Mouse (Mus musculus) erythroid progenitor cell, adult 5-6 weeks (primary cell): ENCODE data around the gene Myrf. TPM values are rescaled to one million over a fixed set of nuclear protein-coding genes. Genes with fewer than 3 reads are reported as not detected.

Source experiments
- ATAC-seq: replicated peaks from 2 replicates; pipeline ENCODE4 v1.8.0; 2016; ENCODE audit warnings: moderate number of reproducible peaks, mild to moderate bottlenecking, moderate TSS enrichment, inconsistent platforms; ENCODE audit not compliant: poor library complexity, low FRiP score, severe bottlenecking
- total RNA-seq, 2 experiments: library from RNA; stranded (forward) in 1 of 2; stranded (reverse) in 1 of 2; fragments of 150-400 nt in 1 of 2; fragments of 186-747, 209-891 nt in 1 of 2; gene quantifications; 2 replicates each; pipeline versions ENCODE4 v1.2.3 to v1.2.4; 2015 to 2017; ENCODE audit warnings: low replicate concordance in 2 of 2

The Myrf gene
- total RNA-seq (2015; ENCODE audit: low replicate concordance): not detected in 2 replicates
- total RNA-seq (2017; ENCODE audit: low replicate concordance): not detected in 2 replicates

DNA sequence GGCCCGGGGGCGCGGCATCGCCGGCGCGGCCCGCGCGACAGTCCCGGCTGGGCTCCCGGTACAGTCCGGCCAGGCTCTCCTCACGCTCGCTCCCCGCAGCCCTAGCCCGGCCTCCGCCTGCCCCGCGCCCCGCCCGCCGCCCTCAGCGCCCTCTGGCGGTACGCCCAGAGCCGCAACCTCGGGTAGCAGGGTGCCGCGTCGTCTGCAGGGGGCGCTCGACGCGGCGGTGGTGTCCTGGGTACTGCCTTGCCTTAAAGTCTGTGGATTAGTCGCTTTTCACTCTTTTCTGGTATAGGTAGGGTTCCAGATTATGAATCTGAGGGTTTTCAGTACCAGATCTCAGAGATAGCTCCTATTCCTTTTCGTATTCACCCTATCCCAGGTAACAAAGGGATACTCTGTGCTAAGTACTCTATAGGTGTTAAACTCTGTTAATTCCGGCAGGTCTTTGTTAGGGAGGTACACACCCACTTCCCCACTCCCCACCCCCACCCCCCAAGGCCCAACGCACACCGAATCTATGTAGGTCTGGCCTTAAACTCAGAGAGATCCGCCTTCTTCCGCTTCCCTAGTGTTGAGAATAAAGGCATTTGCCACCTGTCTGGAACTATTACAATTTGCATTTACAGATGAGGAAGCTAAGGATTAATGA, at the start of gene Myrf:
Gene Myrf (minus strand): TSS at position 95 of the 652 bp plus-strand sequence.
- peak; percentile 83 for ATAC-seq

DNA sequence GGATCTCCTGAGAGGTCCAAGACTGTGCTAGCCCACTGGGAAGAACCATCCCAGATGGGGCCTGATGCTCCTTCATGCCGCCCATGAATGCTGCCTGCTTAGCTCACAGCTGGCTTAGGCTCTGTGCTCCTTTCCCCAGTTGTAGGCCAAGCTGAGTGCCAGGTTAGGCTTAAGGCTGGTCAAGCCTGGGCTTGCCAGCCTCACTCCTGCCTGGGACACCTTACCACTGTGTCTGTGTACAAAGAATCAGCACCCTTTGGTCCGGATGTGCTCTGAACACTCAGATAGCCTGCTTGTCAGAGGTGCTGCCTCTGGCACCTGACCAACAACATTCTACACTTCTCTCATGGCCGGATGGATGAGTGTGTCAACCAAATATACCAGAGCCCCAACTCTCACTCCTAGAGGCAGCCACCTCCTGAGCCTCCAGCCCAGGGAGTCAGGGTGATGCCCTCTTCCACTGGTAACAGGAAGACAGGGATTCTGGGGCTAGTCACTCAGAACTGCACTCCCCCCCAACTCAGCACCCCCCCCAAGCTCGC, 49.1 kb upstream of the Myrf start:
- ATAC-seq: no peak

DNA sequence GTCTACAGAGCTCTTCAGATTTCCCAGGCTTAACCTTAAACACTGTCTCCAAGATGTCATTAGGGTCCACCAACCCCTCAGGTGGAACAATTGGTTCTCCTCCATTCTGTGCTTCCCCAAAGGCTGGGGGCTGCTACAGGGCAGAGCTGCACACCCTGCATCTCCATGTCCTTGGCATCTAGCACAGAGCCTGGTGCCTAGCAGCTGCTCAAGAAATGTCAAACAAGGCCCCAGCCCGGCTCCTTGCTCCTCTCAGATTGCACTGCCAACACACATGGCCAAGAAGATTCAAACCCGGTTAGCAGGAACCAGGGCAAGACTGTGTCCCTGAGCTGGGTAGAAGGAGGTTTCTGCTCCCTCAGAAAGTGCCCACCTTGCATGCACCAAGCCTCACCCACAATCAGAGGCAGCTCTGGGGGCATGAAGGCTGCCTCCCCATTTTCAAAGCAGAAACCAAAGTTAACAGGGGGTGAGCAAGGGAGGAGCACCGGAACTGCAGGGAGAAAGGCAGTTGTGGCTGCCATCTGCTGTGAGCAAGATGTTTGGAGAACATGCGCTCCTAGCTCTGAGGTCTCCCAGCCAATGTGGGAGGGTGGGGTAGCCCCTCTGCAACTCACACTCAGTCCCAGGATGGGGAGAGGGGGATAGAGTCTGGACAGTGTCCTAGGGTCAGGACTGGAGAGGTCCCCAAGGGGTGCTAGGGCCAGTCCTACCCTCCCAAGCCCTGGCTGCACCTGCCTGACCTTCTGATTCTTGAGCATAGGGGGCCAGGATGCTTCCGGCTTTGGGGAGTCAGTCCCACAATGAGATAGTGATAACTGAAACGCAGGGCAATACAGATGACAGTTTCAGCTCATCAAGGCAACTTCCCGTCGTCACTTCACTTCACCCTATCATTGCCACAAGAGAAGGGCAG, 47.8 kb upstream of the Myrf start:
- ATAC-seq: no peak

DNA sequence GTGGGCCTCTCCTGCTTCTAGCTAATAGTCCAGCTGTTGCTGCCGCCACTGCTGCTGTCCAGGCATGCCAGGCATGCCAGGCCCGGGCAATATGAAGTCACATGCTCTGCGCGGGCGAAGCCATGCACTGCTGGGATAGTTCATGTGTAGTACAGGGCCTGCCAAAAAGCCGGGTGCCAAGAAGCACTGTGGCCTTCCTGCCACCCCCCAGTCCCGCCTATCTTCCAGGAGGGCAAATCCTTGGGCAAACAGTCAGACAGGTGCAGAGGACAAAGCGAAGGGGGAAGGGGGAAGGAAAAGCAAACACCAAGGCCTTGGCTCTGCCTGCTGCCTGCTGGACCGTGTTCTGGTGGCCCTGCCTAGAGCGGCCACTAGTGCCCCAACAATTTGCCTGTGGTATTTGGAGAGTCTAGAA, 45.9 kb upstream of the Myrf start:
- ATAC-seq: no peak

DNA sequence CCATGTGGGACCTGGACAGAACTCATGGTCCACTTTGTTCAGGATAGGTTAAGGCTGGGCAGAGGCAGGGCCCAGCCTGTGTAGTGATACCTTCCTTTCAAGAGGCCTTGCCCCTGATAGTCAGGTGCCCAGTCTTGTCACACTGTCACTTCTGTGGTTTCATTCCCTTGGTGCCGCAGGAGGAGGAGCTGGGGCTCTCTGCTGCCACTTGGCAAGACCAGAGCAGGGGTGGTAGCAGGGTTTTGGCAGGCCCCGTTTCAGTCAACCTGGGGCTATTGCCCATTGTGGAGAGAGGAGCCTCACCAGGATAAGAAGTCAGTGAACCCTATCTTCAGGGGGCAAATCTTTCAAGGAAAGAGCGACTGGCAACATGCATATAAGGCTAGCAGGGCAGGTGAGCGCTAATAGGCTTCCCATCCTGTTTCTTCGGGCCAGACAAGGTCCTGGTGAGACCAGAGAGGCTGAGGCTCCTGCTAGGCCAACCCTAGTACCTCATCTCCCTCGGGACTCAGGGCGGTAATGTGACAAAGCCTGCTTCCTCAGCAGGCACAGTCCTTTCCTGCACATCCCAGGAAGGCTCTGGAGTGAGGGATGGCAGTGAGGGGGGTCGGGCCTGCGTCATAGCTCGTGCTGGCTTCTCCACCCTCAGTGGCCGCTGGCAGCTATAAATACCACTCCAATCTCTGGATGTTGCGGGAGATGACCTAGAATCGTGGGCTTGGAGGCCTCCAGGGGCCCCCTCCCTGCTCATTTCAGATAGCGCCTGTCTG, 40.4 kb upstream of the Myrf start:
- ATAC-seq: no peak

DNA sequence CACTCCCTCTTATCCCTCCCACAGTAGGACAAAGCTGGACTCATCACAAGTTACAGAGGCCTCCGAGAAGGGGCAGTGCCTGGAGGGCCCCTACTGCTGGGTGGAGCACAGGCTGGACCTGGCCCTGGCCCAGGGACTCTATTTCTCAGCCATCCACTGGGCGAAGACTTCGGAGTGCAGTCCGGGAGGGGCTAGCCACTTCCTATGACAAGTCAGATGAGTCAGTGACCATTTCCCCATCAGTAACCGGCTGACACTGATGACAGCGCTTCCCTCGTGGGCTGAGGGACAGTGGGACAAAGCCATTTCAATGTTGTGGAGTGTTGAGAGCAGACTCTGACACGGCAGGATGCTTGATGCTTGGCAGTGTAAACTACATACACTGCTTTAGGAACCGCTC, 39.1 kb upstream of the Myrf start:
- no peak for ATAC-seq

DNA sequence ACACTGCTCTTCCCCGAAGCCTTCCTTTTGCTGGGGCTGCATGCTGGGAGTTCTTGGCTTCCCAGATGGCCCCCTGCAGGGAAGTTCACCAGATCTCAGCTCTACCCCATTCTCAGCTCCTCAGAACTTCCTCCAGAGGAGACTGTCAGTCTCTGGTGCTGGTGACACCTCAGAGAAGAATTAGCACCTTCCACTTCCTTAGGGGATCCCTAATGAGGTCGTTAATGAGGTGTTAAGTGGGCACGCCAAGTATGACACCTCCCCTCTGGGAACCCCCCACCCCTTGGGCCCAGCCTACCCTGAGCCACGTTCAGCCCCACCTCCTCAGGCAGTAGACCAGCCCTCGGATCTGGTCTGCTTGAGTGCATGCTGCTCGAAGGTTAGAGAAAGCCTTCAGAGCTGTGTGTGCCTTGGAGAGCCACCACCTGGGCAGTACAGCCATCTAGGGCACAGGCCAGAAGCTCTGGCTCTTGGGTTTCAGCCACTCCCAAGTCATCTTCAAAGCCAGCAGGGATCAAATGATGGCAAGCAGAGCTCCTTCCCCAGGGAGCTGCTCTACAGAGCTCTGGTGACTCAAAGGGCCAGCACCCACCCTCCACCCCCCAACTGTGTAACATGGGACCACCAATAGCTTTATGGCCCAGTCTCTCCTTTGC, 38.2 kb upstream of the Myrf start:
- no peak for ATAC-seq

DNA sequence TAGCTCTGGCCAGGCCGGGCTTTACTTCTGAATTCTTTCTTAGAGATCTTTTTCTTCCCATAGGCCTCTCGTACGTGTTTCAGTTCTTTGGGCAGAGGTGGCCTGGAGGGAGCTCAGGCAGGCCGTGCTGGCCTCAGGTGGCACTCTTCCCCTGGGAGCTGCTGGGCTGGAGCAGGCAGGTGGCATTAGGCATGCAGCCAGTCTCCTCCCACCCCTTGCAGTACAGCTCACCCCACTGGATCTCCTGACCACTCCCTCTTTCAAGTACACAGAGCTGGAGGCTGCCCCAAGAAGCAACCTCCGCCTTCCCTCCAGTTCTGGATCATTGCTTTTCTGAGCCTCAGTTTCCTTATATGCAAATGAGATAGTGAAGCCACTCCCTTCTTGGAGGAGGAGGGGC, 37.2 kb upstream of the Myrf start:
- ATAC-seq: no peak

DNA sequence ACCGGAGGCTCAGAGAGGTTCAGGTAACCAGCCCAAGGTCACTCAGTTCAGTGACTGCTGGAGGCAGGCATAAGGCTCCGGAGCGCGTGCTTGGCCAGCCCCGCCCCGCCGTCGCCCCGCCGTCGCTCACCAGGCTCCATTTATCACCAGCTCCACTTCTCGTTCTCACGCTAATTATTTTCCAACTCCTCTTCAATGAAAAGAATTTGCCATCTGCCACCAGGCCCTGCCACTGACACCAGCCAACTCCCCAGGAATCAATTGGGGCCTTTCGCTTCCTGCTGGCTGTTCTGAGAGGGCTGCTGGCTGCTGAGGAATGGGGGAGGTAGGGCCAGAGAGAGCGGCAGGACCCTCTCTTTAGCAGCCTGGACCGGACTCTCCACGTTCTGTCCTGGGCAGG, 36.8 kb upstream of the Myrf start:
- ATAC-seq: no peak

DNA sequence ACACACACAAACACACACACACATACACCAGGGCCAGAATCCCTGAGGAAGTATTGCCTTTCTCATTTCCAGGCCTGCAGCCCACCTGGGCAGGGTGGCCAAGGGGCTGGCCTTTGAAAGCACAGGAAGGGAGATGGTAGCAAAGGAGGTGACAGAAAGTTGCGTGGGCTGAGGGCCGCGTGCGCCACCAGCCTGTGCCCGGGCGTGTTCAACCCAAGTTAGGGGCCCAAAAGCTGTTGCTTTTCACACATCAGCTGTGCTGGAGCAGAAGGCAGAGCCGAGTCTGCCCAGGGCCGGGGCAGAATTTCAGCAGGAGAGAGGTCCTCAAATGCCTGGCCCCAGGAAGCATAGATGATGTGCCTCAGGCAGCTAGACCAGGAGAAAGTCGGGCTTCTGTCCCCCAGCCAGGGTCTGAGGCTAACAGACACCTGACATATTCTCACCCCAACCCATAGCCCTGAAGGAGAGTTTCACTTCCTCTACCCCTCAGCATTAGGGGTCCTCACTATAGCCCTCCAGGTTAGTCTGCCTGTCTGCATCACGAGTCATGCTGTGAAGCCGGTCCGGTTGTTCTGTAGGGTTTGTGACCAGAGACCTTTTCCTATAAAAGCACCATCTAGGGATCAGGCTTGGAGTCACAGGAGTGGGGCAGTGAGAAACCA, 36.1 kb upstream of the Myrf start:
- no peak for ATAC-seq

DNA sequence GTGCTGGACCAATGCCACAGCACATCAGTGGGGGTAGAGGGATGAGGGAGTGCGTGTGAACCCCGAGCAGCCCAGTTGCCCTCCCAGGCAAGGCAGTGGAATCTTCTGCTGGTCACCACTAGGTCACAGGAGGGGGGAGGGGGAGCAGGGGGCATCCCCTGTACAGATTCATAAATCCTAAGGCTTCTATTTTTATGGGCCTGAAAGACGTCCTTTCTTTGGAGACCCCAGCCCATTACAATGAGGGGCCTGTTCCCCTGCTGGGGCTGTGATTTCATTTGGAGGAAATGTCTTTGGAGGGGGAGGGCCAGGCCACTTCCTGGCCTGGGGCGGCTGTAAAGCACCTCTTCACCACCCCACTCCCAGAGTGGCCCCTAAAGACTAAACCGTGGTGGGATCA, 33.5 kb upstream of the Myrf start:
- no peak for ATAC-seq

DNA sequence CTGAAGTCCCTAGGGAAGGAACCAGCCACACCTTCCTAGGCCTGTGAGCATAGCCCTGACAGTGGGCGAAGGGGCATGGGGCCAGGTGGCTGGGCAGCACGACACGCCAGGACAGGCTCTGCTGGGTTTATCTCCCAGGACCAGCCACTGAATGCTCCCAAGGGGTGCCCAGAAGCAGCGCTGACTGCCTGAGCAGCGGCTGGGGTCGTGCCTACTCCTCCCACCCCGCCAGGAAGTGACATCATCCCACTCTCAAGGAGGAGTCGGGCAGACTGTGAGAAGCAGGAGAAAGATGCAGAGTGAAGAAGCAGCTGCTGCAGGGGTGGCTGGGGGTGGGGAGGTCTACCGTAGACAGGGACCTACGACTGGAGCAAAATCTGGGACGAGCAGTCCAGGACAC, 32.2 kb upstream of the Myrf start:
- no peak for ATAC-seq

DNA sequence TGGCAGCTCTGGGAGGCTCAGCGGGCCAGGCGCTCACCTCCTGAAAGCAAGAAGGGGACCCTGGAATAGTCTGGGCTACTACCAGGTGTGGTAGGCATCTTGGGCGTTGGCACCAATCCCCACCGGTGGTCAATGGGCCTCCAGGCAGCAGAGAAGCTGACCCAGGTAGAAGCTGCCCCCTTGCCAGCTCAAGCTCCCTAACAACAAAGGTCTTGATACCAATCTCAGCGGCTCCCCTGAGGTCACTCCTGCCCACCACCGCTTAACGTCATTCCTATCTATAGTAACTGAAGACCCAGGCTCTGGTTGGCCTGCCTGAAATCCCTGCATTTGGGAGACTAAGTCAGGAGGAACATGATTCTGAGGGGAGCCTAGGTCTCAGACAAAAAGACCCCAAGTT, 31.0 kb upstream of the Myrf start:
- no peak for ATAC-seq

DNA sequence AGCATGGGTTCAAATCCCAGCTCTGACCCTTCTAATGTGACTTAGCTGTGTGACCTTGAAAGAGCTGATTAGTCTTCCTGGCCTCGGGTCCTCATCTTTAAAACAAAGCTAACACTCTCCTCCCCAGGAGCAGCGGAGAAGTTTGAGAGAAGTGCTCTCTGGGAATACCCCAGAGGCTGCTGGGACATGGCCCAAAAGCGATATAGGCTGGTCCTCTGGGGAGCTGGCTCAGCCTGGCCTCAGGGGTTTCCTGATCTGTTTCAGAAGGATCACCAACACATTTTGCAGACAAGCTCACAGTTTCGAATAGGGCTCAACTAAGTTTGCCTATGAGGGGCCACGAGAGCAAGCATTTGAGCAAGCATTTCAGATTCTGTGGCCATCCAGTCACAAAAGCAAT, 29.8 kb upstream of the Myrf start:
- ATAC-seq: no peak

DNA sequence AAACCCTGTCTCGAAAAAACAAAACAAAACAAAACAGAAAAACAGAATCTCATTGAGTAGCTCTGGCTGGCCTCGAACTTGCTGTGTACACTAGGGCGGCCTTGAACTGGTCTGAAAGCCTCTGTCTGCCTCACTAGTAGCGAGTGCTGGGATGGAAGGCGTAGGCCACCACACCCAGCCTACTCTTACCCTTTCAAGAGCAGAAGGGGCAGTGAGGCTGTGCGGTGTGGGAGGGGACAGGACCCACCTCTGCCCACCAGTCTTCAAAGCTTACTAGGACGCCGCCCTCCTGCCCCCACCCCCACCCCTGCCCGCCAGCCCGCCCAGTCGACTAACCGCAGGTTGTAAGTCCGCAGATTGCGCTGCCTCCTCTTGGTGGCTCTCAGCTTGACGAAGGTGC, 28.3 kb upstream of the Myrf start:
- no peak for ATAC-seq

DNA sequence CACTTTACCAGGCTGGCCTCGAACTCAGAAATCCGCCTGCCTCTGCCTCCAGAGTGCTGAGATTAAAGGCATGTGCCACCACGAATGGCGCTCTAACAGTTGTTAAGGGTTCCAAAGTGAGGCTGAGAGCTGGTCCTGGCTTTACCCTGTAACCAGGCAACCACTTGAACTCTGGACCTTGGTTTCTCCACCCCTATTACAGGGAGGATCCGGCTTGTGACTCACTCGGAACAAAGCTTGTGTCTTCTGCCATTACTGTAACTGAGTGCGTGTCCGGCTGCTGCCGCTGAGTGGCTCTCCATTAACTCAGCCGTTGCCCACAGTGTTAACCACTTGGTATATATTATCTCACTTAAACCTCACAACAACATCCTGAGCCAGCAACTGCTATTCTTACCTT, 27.4 kb upstream of the Myrf start:
- ATAC-seq: no peak

DNA sequence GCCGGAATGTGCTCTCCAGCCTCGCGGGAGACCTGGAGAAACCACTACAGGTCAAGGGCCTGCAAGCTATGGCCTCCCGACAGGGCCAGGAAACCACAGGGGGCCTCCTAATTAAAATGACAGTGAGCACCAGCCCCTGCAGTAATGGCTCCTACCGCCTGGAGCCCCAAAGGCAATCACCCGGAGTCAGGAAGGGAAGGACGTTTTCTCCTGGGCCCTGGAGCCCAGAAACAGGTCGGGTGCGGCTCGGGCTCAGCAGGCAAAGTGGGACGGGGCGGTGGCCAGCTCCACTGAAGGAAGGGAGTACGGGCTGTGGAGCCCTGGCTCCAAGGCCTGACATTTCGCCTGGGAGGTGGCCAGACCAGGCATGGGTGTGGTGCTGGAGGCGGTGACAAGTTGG, 26.5 kb upstream of the Myrf start:
- no peak for ATAC-seq

DNA sequence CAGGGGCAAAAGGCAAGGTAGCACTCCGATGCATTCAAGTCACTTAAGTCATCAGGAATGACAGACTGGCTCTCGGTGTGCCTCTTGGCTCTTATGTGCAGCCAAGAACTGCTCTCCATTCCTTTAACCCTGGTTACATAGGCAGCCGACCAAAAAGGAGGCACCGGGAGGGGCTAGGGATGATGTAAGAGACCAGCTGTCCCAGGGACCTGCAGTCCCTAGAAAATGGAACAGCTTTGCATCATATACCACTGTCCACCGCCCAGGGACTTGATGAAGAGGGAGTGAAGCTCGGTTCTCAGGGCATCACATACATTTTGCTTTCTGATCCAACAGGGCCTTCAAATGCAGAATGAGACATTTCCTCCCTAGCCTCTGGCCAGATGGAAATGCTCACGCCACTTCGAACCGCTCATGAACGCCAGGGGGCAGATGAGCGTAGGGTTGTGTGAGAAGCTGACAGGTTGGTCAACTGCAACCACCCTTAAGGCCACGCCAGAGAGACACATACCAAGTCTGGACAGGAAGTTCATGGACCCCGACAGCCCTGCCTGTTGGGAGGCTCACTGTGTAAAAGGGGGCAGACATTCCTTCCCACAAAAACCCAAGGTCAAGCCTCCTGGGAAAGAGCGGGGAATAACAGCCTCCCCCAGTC, 25.8 kb upstream of the Myrf start:
- ATAC-seq: no peak

DNA sequence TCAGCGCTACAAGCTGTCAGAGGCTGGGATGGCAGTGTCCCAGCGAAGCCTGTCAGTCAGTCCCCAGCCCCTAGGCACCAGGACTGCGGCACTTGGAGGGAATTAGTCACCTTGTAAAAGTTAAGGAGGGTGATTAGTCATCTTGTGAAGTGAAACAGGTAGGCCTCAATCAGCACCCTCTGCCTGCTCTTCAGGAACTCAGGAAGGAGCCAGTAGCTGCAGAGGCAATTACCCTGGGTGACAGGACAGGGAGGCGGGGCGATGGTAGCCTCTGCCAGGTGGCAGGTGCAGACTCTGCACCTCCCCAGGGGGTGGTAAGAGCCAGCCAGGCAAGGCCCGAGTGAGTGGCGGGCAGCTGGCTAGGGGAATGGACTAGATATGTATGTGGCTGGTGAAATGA, 20.8 kb upstream of the Myrf start:
- ATAC-seq: no peak
